Mouse (Mus musculus) NIH3T3 (cell line): Measurements from ENCODE around the gene Odr4.

Experiments used
- DNase-seq: peaks from one replicate; pipeline ENCODE4 v3.0.0-alpha.2; 2012; ENCODE audit warnings: low read depth

Odr4 gene

DNA sequence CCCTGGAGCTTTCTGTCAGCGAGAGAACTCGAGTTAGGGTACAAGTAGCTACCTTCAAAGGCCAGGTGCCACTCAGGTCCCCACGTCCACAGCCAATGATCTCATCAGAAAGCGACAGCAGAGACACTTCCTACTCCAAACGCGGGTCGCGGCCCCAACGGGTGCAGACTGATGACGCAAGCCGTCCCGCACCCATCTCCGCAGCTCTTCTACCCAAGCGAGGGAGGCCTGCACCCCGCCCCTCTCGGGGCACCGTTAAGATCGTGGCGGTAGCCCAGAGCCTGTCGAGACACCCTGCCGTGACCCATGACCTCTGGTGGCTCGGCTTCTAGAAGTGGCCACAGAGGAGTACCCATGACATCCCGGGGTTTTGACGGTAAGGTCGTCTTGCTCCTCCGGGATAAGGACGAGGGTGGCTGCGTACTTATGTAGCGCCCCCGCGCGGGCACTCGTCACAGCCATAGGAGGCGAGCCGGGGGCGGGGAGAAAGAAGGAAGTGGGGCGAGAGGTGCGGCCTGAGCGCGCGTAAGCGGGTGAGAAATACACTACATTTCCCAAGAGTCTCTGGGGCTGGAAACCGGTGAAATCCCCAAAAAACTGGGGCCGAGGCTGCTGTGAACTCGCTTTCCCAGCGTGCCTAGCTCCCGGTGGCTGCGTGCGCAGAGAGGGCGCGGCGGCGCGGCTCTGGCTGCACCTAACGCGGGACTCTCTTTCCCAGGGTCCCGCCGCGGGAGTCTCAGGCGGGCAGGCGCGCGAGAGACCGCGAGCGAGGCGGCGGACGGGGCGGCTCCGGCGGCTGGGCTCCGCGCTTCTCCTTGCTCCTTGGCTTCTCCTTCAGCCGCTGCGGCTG lies at the start of gene Odr4, which contains the start of gene Tpr:
TSS of gene Odr4 (minus strand) at position 443 of the 850 bp plus-strand sequence.
TSS of gene Tpr (plus strand) at position 201 of the 850 bp plus-strand sequence.
- peak; percentile 99 for DNase-seq

DNA sequence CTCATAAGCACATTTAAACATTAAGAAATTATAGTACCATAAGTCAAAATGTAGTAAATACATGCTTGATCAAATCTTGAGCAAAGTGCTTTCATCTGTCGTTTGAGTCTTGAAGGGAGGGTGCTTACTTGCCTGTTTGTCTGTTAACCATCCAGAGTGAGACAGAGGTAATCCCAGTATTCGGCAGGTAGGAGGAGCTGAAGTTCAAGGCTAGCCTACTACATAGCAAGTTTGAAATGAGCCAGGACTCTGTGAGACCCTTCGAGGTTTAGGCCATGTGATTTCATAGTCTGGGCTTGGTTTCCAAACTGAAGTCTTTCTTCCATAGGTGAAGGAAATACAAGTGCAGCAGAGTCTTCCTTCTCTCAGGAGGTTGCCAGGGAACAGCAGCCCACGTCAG lies 48.9 kb upstream of the Odr4 start:
- no peak for DNase-seq

DNA sequence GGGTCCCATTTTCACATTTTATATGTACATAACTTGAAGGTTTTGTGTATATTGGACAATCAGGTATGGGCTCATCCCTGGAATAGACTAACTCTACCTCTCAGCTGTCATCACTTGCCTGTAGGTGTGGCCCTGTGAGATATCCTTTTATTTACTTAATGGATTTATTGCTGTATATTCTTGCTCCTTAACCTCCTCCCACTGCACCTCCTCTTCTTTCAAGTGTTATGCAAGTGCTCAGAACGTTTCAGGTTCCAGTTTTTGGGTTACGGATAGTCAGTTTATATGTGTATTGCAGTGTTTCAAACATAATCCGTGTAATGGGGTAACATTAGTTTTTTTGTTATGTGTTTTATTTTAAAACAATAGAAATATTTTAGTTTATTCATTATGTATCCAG lies 45.8 kb upstream of the Odr4 start:
- DNase-seq: no peak

DNA sequence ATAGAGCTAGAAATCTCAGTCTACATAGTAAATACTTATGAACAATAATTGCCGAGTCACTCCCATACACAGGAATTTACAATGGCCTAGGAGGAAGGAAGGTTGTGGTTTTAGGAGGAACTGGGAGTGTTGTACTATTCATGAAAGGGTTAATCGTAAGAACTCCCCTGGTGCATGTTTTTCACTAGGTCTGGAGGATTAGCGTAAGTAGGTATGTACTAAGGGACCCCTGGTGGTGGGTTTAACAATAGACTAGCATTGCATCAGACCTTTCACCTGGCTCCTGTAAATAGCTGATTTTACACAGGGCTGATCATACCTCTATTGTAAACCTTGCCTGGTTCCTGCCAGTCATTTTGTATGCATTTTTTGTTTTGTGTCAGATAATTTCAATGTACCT lies 33.3 kb upstream of the Odr4 start:
- no peak for DNase-seq

DNA sequence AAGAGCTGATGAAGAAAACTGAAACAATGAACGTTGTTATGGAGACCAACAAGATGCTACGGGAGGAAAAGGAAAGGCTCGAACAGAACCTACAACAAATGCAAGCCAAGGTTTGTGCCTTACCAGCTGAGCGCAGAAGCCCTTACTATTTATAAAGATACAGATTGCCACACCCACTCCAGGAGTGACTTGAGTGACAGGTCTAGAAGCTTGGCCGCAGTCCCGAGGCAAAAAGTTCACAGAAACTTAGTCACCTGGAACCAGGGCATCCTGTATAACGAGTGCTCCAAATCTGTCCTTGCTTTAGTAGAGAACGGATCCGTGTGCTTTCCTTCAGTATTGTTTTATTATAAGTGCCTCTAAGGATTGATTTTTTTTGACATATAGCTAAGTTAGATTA lies 32.8 kb upstream of the Odr4 start:
- DNase-seq: no peak

DNA sequence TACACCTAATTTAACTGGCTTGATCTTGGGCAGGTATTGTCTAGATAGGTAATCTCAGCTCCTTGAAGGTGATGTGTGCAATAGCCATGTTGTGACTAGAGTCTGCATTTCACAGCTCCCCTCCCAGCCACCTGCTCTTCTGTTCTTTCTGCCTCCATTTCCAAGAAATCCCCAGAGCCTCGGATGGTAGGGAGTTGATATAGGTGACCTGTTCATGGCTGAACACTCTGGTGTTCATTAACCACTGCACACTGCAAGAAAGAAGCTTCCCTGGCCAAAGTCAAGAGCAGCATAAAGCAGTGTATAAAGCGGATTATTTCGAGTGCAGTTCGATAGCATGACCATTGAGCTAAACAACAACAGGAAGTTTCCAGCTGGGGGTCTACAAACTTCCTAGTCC lies 25.5 kb upstream of the Odr4 start:
- DNase-seq: no peak

DNA sequence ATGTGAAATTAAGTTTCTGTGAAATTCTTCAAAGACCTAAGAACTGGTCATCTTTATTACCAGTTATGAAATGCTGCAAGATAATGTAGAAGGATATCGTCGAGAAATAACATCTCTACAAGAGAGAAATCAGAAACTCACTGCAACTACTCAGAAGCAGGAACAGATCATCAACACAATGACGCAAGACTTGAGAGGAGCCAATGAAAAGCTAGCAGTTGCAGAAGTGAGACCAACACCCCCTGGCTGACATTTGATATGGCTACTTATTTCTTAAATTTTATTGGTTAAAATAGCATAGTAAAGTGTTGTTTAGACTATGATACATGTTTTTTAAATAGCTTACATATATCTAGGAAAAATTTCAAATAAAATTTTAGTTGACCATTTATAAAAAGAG lies 23.1 kb upstream of the Odr4 start:
- peak; percentile 9 for DNase-seq

DNA sequence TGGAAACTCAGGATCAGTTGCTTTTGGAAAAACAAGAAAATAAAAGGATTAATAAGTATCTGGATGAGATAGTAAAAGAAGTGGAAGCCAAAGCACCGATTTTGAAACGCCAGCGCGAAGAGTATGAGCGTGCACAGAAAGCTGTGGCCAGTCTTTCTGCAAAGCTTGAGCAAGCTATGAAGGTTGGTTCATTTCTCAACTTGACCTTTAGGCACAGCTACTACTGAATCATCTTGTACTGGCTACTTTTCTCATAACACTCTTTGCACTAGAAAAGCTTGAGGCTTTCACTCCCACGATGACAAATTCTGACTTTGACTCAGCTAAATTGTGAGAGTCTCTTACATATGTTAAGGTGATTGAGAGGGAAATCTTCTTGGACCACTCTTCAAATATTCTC lies 17.1 kb upstream of the Odr4 start:
- DNase-seq: no peak

DNA sequence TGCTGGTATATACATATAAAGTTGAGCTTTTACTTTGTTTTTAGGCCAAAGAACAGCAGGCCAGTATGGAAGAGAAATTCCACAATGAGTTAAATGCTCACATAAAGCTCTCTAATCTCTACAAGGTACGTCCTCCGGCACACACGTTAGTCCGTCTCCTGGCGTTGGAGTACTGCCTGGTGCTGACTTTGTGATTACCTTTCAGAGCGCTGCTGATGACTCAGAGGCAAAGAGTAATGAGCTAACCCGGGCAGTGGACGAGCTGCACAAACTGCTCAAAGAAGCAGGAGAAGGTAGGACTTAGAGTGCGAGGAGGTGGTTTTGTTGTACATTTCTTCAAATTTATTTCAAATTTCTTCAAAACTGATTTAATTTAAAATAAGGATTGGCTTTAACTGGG lies 14.4 kb upstream of the Odr4 start:
- no peak for DNase-seq

DNA sequence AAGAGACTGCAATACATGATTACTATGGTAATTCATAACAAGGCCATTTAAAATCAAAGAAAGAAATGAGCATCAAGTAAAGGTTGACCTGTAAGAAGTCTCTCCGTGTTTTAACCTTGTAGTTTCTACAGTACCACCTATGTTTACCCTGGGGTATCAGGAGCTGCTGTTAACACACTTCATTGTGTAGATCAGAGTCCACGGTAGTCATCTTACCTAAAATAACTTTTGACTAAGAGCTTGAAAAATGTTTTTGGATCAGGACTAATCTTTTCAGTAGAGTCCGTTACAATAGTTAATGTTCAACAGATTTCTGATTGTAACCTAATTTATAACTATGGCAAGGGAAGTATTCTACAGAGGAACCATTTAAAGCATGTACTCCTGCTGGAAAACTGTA lies 11.7 kb upstream of the Odr4 start:
- DNase-seq: no peak

DNA sequence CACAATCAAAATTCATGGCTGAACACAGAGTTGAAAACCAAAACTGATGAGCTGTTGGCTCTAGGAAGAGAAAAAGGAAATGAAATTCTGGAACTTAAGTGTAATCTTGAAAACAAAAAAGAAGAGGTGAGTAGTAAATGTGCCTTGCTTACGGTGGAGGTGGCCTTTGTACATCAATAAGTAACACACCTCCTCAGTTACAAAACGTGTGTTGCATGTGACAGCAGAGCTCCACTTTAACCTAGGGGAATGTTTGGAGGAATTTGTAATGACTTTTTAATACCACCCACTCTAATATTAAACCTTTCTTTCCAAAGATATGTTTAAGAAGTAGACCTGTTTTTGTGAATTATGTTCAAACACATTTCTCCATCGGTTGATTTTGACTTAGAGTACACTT lies 11.0 kb upstream of the Odr4 start:
- no peak for DNase-seq

DNA sequence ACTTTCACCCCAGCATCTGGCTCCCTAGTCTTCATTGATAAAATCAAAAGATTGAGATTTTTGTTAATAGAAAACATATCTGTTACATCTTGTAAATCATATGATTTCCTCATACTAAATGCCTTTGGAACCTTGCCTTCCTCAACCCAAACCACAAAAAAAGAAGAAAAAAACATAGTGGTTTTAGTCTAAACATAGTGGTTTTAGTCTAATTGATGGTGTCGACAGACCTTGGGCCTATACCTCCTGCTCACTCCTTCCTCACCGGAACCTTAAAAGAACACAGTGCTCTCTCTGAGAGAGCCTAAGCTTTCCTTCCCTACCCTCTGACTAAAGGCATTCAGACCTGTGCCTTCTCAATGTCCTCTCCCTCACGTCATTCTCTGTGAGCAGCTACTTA lies 3.1 kb upstream of the Odr4 start:
- DNase-seq: peak; percentile 61

DNA sequence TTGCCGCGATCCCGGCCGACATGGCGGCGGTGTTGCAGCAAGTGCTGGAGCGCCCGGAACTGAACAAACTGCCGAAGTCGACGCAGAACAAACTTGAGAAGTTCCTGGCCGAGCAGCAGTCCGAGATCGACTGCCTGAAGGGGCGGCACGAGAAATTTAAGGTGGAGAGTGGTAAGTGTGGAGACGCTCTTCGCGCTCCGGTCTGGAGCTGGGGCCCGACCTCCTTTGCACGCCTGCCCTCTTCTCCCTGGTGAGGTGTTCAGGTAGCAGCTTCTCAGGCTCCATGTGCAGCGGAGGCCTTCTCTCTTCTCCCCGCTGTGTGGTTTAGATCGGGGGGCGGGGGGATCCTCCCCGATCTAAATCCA lies 590 bp upstream of the Odr4 start:
- no peak for DNase-seq

DNA sequence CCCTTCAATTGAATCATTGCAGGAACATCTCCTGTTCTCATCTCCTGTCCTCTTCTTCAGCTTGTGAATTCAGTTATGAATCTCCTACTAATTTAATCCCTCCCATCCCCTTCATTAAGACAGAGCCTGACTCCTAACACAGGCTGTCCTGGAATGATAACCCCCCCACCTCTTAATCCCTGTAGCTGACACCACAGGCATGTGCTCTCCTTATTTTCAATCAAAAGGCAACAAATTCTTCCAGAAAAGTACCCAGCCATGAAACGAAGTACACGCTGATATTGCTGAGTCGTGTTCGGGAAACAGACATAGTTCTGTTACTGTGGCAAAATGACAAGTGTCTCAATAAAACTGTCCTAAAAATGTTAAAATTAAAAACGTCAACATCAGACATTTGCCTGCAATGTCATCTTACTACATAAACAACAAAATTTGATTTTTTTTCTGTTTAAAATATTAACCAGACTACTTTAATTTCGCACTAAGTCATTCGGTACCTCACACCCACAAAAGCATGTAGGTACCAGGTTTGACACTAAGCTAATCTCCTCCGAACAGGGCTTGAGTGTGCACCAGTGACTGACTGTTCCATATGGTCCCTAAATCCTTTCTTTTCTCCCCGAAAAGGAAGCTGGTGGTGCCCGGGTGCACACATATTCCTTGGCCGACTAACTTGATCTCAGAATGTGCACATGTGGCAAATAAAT lies 796 bp downstream of the Odr4 start:
- no peak for DNase-seq

DNA sequence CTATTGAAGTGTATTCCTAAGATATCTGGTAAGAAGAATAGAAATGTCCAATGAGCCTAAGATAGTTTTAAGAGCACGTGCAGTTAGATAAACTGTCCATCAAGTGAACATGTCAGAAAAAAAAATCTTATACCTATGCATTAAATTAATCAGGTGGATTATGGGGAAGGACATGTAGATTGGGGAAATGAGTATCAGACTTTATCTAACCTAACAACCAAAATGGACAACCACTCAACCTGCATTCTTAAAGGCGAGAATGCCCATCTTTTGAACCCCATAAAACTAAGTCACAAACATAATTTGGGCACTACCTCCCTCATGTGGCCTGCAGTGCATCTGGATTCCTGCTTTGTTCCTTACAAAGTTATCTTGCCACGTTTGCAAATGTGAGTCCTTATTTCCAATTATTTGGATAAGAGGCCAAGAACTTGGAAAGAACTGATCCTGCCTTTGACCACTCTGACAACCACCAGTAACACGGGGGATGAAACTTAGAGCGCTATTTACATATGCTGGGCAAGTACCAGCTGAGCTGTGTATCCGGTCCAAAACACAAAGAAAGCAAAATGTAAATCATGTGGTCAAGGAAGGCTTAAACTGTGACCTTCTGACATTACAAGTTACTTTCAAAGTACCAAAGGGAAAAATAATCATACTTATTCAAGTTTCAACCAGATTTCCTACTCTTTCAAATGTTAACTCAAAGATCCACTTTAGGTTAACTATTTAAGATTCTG lies 3.3 kb downstream of the Odr4 start:
- no peak for DNase-seq

DNA sequence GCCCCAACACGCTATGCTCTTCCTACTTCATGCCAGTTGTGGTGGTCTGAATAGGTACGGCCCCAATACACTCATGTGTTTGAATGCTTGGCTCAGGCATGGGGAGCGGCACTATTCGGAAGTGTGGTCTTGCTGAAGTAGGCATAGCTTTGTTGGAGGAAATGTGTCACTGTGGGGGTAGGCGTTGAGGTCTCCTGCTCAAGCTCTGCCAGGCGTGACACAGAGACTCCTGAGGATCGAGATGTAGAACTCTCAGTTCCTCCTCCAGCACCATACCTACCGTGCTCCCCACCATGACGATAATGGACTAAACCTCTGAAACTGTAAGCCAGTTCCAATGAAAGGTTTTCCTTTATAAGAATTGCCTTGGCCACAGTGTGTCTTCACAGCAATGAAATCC lies 5.3 kb downstream of the Odr4 start:
- no peak for DNase-seq

DNA sequence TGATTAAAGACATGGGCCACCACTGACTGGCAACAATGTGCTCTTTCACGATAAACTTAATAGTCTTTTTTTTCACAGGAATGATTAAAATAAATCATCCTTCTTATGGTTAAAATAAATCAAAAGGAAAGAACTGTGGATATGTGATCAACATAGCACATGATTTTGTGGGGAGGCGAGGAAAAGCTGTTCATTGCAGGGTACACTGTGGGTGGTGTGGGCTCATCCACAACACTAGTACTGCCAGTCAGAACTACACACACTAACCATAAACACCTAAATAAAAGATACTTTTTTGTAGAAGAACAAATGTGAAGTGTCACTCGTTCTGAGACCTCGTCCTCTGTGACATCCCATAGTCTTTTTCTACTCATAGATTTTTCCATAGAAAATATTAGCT lies 8.7 kb downstream of the Odr4 start:
- DNase-seq: no peak

DNA sequence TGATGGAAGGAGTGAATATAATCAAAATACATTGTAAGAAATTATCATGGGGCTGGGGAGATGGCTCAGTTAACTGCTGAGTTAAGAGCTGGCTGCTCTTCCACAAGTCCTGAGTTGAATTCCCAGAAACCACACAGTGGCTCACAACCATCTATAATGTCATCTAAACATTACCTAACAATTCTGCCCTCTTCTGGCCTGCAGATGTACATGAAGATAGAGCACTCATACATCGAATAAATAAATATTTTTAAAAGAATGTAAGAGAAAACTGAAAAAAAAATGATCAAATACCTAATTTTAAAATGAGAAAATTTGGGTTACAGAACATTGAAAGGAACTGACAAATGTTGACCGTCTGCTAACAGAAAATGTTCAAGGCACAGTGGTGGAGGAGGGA lies 18.6 kb downstream of the Odr4 start:
- DNase-seq: peak; percentile 15

DNA sequence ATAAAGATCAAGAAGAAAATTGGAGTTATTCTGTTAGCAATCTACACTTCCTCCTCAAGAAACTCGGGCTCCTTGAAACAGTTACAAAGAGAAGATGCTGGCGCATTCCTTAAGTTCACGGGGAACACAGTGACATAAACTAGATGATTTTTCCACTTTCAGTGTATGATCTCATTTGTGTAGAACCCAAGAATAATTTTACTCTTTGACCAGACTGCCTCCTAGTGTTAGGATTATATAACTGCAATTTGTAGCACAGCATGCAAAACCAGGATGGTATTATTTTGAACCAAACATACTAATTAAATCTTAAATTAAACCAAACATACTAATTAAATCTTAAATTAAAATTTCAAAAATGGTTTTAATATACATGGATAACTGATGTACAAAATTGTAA lies 20.0 kb downstream of the Odr4 start:
- DNase-seq: peak; percentile 52

DNA sequence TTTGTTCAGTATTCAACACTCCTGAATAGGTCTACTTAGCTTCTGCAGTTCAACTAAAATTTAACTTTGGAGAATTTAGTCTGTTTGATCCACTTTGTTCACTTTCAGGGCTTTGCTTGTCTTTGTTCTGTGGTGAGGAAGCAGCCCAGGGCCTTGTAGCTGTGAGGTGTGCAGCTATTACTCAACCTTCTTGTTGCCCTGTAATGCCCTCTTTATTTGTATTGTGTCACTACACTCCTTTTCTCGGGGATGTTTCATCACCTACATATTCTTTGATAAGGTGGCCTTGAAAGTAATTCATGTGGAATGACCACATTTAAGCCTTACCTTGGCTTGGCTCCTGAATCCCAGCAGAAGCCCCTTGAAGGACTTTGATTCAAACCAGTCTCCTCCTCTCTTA lies 32.0 kb downstream of the Odr4 start:
- no peak for DNase-seq

DNA sequence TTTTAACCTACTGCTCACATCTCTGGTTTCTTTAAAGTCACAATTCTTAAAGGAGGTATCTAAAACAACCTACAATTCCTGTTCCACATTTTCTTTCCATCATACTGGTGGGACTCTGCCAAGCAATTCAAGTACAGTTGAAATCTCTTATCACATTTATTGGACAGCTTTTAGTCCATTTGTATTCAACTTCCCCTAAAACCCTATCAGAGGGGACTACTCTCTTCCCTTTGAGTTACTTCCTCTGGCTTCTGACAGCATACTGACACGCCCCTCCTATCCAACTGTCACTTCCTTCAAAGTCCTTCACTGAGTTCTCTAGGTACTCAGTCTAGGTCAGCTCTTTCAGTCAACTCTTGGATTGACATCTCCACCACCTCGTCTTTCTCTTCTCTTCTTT lies 57.8 kb downstream of the Odr4 start:
- no peak for DNase-seq

DNA sequence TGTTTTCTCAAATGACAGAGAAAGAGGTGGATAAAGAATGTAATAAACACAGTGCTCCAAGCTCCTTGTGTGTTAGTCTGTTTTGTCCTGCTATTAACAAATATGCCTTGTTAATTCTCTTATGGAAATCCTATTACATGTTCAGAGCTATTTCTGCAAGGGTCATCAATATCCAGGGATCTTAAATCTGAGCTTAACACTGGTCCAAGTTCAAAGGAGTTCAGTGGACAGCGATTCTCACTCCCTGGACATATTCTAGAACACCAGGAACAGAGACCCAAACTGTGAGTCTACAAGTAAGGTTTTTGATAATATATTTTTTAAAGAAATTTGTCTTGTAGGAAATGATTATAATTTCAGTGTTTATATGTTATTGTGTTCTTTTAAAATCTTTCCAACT lies 73.7 kb downstream of the Odr4 start, which contains the start of gene Pdc:
TSS of gene Pdc (plus strand) at position 213 of the 400 bp plus-strand sequence.
- no peak for DNase-seq
